Mouse (Mus musculus) heart, embryonic 16.5 days (tissue): ENCODE measurements around the gene Acsbg1. TPM values are rescaled to one million over a fixed set of nuclear protein-coding genes. Genes with fewer than 3 reads are reported as not detected.

Experiments used
- ATAC-seq: fragments of 200-750 bp; cut with Nextera tagmentation; replicated peaks from 2 replicates; pipeline ENCODE4 v1.8.0; 2017; ENCODE audit warnings: moderate number of reproducible peaks; ENCODE audit not compliant: insufficient read depth, low FRiP score; ENCODE audit errors: extremely low read depth
- H3K27ac ChIP-seq: fragments of 300-500 bp; sonication (generic); 2 replicates; pipeline ENCODE4 v1.5.1; 2014; ENCODE audit warnings: mild to moderate bottlenecking, low read length, control low read depth, moderate library complexity
- H3K27me3 ChIP-seq: fragments of 300-500 bp; sonication (generic); 2 replicates; pipeline ENCODE4 v1.6.1; 2014; ENCODE audit warnings: low read length, mixed read lengths; ENCODE audit not compliant: control insufficient read depth, insufficient read depth
- H3K36me3 ChIP-seq: fragments of 300-500 bp; sonication (generic); 2 replicates; pipeline ENCODE4 v1.6.1; 2014; ENCODE audit not compliant: control insufficient read depth, insufficient read depth
- H3K4me1 ChIP-seq: fragments of 300-500 bp; sonication (generic); 2 replicates; pipeline ENCODE4 v1.6.1; 2014; ENCODE audit warnings: low read length, mixed read lengths; ENCODE audit not compliant: control insufficient read depth, insufficient read depth
- H3K4me2 ChIP-seq: fragments of 300-500 bp; sonication (generic); 2 replicates; pipeline ENCODE4 v1.6.1; 2014; ENCODE audit warnings: low read depth, mild to moderate bottlenecking, control low read depth, low read length
- H3K4me3 ChIP-seq: fragments of 300-500 bp; sonication (generic); 2 replicates; pipeline ENCODE4 v1.5.1; 2014; ENCODE audit warnings: mild to moderate bottlenecking, control low read depth, low read length
- H3K9ac ChIP-seq: fragments of 300-500 bp; sonication (generic); 2 replicates; pipeline ENCODE4 v1.6.1; 2014; ENCODE audit warnings: low read length, control low read depth
- H3K9me3 ChIP-seq: fragments of 300-500 bp; sonication (generic); replicated peaks from 2 replicates; pipeline ENCODE4 v1.6.1; 2016; ENCODE audit warnings: low read length; ENCODE audit not compliant: control insufficient read depth
- WGBS: fragments of 180-500 bp; shearing (Covaris S2); extraction: QIAGEN DNeasy Blood & Tissue Kit; methylation state at CpG from one replicate; pipeline ENCODE4 v1.1.7; 2014; 5-methylcytosine and 5-hydroxymethylcytosine counted together
- microRNA-seq: library from miRNA; unstranded; fragments of <30 nt; microRNA quantifications from one replicate; pipeline ENCODE4, GENCODE M21; 2017
- polyA plus RNA-seq: library from polyadenylated mRNA; unstranded; fragments of >200 nt; fragmentation: Nextera tagmentation; extraction: Ambion mirVana; gene quantifications from 2 replicates; pipeline ENCODE4 v1.2.1, GENCODE M21; 2015

Gene Acsbg1
- polyA plus RNA-seq, 1 experiment from 2014 or later, result 0.13 TPM

GRCm38 (mm10) chr9:54555044-54555443 lies 106.6 kb downstream of the Acsbg1 start:
- Histone ChIP-seq H3K9ac (no peak overlapping the region), H3K4me1 (peaks cover 3% of the 10 kb centered on the region; the same call in 1 of the 2 replicates), H3K36me3 (no peaks in the 10 kb centered on the region), H3K4me3 (no peak overlapping the region), H3K4me2 (no peak overlapping the region), H3K27ac (no peak overlapping the region), H3K27me3 (peaks cover 9% of the 10 kb centered on the region; the same call in 1 of the 2 replicates), H3K9me3 (no peaks in the 10 kb centered on the region)
- ATAC-seq, result no peak
- WGBS, result 67% methylated on average over 2 of the region's 2 CpGs

Small RNA genes within 50 kb of the gene (microRNA-seq; reads per million reads assigned to microRNA genes)
- not detected for gene Mir5710

Other genes starting within 250 kb of the Acsbg1 start
- gene Dmxl2, start 160.2 kb downstream of the Acsbg1 start, polyA plus RNA-seq, result 6.2 and 6.6 TPM in 2 replicates
- not detected in 2 replicates for gene Sh2d7, start 122.9 kb downstream of the Acsbg1 start, polyA plus RNA-seq
- gene Cib2, start 101.7 kb downstream of the Acsbg1 start, polyA plus RNA-seq, result 4.8 and 5.1 TPM in 2 replicates
- 529 and 574 TPM in 2 replicates for gene Idh3a, start 75.5 kb downstream of the Acsbg1 start, polyA plus RNA-seq
- 30.1 and 30.2 TPM in 2 replicates for gene Dnaja4, start 37.0 kb upstream of the Acsbg1 start, polyA plus RNA-seq
- 90.3 and 101 TPM in 2 replicates for gene Wdr61, start 72.6 kb upstream of the Acsbg1 start, polyA plus RNA-seq
- 6.5 and 7.6 TPM in 2 replicates for gene Crabp1, start 102.9 kb upstream of the Acsbg1 start, polyA plus RNA-seq
- 19.2 and 20.4 TPM in 2 replicates for gene Ireb2, start 201.9 kb upstream of the Acsbg1 start, polyA plus RNA-seq